In genomic region chr16:58535236-58535635, GRCm38 (mm10) we compare ENCODE assay signal across 30 mouse cellular contexts.
"Had no signal": no experiment of that assay in that cellular context is flagged by ENCODE, and none has a peak within 500 bp of the region (broad histone marks: within the 10 kb centered on the region; RNA-seq: fewer than 3 reads in every experiment).

No protein-coding gene starts in this region.

- H3K36me3 ChIP-seq: limb, embryonic 10.5 days; limb, embryonic 12.5 days; limb, embryonic 13.5 days; limb, embryonic 15.5 days; liver, embryonic 15.5 days; lung, embryonic 15.5 days; midbrain, embryonic 10.5 days; midbrain, embryonic 12.5 days; midbrain, embryonic 13.5 days; midbrain, embryonic 15.5 days; neural tube, embryonic 12.5 days; neural tube, embryonic 13.5 days had no signal

- ATAC-seq: liver, postnatal 0 days; lung, postnatal 0 days; midbrain, embryonic 13.5 days; midbrain, embryonic 15.5 days; midbrain, embryonic 16.5 days had no signal

- DNase-seq: left cerebral cortex, postnatal 4 days; liver, postnatal 0 days; lung, adult 18-20 months; lung, adult 2 months; lung, embryonic 14.5 days; lung, postnatal 10 days; lung, postnatal 14 days; lung, postnatal 36 days; lung, postnatal 4 days; midbrain, embryonic 14.5 days had no signal

- H3K4me3 ChIP-seq: left cerebral cortex, adult 2 months; limb, embryonic 10.5 days; limb, embryonic 12.5 days; limb, embryonic 13.5 days; limb, embryonic 15.5 days; liver, embryonic 15.5 days; lung, embryonic 15.5 days; megakaryocyte, embryonic 14.5 days; midbrain, embryonic 10.5 days; midbrain, embryonic 12.5 days; midbrain, embryonic 13.5 days; midbrain, embryonic 15.5 days; myocyte; neural tube, embryonic 12.5 days; neural tube, embryonic 13.5 days had no signal

- H3K9me3 ChIP-seq: limb, embryonic 10.5 days; limb, embryonic 12.5 days; limb, embryonic 13.5 days; limb, embryonic 15.5 days; liver, embryonic 15.5 days; lung, embryonic 15.5 days; megakaryocyte, embryonic 14.5 days; midbrain, embryonic 10.5 days; midbrain, embryonic 12.5 days; midbrain, embryonic 13.5 days; midbrain, embryonic 15.5 days; neural tube, embryonic 12.5 days; neural tube, embryonic 13.5 days had no signal

- H3K27me3 ChIP-seq: limb, embryonic 12.5 days; limb, embryonic 13.5 days; limb, embryonic 15.5 days; liver, embryonic 15.5 days; lung, embryonic 15.5 days; megakaryocyte, embryonic 14.5 days; midbrain, embryonic 12.5 days; midbrain, embryonic 13.5 days; midbrain, embryonic 15.5 days; neural tube, embryonic 12.5 days; neural tube, embryonic 13.5 days had no signal

- H3K4me2 ChIP-seq: limb, embryonic 12.5 days; limb, embryonic 13.5 days; limb, embryonic 15.5 days; liver, embryonic 15.5 days; lung, embryonic 14.5 days; lung, embryonic 15.5 days; midbrain, embryonic 11.5 days; midbrain, embryonic 12.5 days; midbrain, embryonic 13.5 days; midbrain, embryonic 15.5 days; neural tube, embryonic 12.5 days; neural tube, embryonic 13.5 days had no signal

- H3K27ac ChIP-seq: left cerebral cortex, adult 2 months; limb, embryonic 10.5 days; limb, embryonic 12.5 days; limb, embryonic 13.5 days; limb, embryonic 15.5 days; lung, embryonic 15.5 days; macrophage; midbrain, embryonic 10.5 days; midbrain, embryonic 12.5 days; midbrain, embryonic 13.5 days; midbrain, embryonic 15.5 days; neural tube, embryonic 12.5 days; neural tube, embryonic 13.5 days had no signal

- H3K4me1 ChIP-seq: limb, embryonic 13.5 days; limb, embryonic 15.5 days; lung, embryonic 15.5 days; midbrain, embryonic 15.5 days; neural tube, embryonic 12.5 days had no signal

- H3K9ac ChIP-seq: limb, embryonic 12.5 days; limb, embryonic 13.5 days; limb, embryonic 15.5 days; liver, embryonic 14.5 days; liver, embryonic 15.5 days; liver, postnatal 0 days; lung, embryonic 14.5 days; lung, embryonic 15.5 days; midbrain, embryonic 12.5 days; midbrain, embryonic 13.5 days; midbrain, embryonic 15.5 days; neural tube, embryonic 12.5 days; neural tube, embryonic 13.5 days had no signal
